Mouse (Mus musculus): ENCODE measurements around the gene Cep128. TPM values are rescaled to one million over a fixed set of nuclear protein-coding genes. Genes with fewer than 3 reads are reported as not detected.
"Not testable (repeated sequence)": the region's sequence is repeated elsewhere in the genome, so short reads cannot be mapped to it uniquely, and the experiment has no call there.

Gene Cep128
- total RNA-seq, 4 experiments from 2014 or later = 4.9 to 8.1 (median 6.9) TPM

GRCm38 (mm10) chr12:91063337-91064015 is 320.7 kb downstream of the Cep128 start:
- no peak for DNase-seq (ENCODE audit: low spot score in 2 of 2)

DNA sequence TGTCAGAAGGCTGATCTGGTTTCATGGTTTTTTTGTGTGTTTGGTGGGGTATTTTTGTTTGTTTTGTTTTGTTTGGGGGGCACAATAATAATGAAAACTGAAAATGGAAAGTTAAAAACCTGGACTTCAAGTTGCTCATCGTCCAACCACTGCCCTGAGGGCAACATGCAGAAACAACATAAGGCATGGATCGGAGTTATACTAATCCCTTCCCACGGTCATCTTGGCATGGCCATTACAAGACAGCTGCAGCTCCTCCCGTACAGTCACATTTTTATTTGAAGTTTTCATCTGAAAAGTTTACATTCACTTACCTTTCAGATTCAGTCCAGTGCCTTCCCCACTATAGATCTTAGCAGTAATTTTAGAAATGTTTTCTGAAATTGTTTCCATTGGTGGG is 321.5 kb downstream of the Cep128 start:
- DNase-seq (ENCODE audit: low spot score in 2 of 2) = no peak

GRCm38 (mm10) chr12:91059704-91060318 is 324.4 kb downstream of the Cep128 start:
- DNase-seq (ENCODE audit: low spot score in 2 of 2) = no peak

DNA sequence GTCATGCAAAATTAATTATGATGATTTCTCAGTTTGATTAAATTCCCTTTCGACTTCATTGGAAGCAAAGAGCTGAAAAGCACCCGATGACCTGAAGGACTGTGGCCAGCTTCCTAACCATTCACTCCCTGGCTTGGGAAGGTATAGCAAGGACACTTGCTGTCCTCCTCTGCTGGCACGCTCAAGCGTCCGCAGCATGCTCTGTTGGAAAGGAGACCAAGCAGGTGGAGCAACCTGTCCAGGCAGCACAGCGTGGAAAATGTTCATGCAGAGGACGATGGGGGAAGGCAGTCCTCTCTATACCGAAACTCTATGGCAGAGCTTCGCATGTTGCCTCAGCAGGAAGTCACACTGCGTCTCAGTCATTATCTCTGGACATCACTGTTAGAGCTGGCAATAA is 327.3 kb downstream of the Cep128 start:
- DNase-seq (ENCODE audit: low spot score in 2 of 2) = no peak

DNA sequence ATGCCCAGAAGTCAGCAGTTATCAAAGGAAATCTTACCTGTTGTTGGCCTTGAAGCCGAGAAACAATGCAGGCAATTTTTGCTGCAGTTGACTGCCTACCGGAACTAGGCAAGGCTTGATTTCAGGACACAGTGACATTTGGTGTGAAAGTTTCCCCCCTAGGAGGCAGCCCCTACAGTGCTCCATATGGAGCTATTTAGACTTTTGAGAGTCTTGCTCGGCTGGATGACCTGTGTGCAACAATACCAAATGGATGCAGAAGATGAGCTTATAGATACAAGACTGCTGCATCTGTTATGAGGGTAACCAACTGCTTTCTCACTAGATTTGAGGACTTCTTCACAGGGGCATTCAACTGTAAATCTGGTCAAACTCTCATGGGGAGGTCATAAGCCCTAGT is 331.9 kb downstream of the Cep128 start:
- DNase-seq (ENCODE audit: low spot score in 2 of 2) = no peak

- DNase-seq (ENCODE audit: low spot score in 2 of 2) = peak; percentile 10 to 20
Observed at GRCm38 (mm10) chr12:91050593-91051325, 333.4 kb downstream of the Cep128 start.

DNA sequence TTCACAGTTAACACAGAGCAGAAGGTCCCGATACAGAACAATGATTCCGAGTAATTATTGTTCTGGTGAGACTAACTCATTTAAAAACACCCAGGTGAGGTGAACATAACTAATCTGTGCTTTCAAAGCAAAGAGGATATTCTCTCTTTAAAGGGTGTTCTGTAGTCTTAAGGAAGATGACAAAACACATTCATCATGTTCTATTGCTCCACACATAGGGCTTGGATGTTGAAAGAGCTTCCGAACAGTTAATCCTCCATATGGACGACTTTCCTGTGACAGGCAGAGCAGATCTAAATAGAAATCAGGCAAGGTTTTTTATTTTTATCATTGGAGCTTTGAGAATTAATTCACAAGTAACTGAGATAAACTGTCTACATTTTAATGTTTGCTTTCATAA is 342.8 kb downstream of the Cep128 start:
- DNase-seq (ENCODE audit: low spot score in 2 of 2) = no peak

DNA sequence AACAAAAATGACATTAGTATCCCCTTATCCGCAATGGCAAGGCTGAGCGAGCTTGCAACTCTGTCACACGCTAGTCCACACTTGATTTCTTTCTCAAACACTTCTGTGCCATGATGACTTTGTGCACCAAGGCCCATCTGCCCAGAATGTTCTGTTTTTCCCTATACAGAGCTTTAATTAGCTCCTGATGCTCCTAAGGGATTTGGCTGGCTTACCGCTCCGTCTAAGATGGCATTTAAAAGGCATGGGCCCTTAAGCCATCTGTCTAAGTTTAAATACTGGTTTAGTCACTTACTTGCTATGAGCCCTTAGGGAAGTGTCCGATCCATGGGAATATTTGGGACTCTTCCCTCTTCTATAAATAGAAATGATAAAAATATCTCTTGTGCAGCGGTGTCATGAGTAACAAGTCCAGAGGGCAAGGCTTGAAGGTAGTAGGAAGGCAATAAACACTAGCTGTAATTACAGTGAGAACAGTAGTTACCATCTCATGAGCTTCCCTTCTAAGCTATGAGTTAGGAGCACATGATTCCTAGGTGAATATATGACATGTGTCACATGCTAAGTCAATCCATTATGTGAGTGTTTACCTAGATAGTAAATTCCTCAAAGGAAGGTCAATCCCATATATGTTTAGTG is 343.8 kb downstream of the Cep128 start:
- no peak for DNase-seq (ENCODE audit: low spot score in 2 of 2)

DNA sequence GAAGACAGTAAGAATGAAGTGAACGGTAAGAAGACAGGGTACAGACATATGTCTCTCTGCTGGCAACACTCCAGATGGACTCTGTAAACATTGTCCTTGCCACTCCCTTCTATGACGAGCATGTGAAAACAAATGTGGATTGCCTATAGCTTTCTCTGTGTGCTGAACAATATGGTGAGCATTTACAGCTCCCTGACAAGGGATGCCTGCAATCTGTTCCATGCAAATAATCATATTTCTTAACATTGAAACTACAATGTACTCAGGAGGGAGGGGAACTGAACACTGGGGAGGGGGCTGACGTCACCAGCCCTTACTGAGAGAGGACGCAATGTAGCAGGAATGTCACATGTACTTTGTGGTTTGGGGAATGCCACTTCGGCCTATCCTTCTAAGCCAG is 355.1 kb downstream of the Cep128 start:
- no peak for DNase-seq (ENCODE audit: low spot score in 2 of 2)

GRCm38 (mm10) chr12:91027681-91028080 is 356.5 kb downstream of the Cep128 start:
- no peak for DNase-seq (ENCODE audit: low spot score in 2 of 2)

DNA sequence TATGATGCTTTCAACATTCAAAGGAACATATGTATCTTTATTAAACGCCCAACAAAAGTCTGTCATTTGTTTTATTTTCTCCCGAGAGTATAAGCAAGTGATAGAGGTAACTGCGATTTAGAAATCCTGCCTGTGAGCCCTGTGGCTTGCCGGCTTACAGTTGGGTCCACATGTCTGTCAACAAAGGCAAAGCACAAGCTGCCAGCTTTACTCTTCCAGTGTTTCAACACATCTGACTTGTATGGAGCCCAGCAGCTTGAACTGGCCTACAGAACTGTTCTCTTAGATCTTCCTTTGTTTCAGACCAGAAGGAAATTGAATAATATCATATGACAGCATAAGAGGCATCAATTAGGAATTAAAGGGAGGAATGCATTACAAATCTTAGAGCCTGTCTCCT is 357.1 kb downstream of the Cep128 start:
- no peak for DNase-seq (ENCODE audit: low spot score in 2 of 2)

DNA sequence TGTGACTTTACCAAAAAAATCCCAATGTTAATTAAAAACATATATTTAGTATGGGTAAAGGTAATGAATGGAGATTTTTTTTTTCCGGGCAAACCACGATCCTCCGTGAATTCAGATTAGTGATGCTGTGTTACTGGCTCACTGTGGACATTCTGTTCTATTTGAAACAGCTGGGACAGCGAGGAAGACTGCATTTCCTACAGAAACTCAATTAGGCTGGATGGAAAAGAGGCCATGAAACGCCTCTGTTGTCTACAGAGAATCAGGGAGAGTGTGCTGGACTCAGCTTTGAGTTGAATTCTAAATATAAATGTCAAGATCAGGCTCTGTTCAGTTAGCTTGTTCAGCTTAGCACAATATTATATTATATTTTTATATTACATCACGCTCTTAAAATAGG is 369.1 kb downstream of the Cep128 start:
- DNase-seq (ENCODE audit: low spot score in 2 of 2) = no peak

GRCm38 (mm10) chr12:91013043-91013442 is 371.2 kb downstream of the Cep128 start:
- DNase-seq (ENCODE audit: low spot score in 2 of 2) = no peak

GRCm38 (mm10) chr12:91012184-91012583 is 372.0 kb downstream of the Cep128 start:
- no peak for DNase-seq (ENCODE audit: low spot score in 2 of 2)

DNA sequence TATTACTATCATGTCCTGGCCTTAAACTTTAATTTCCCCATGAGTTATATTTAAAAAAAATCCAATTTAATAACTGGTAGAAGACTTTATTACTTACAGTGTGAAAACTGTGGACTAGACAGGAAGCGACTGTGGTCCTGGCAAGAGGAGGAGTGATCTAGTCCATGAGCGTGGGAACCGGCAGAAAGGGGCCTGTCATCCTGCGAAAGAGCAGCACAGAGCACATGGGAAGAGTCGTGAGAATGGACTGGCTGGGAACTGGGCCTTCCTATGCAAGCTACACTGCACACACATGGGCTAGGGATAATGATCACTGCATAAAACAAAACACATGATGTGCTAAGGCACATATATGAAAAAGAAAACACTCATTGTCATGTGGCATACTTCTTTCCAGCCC is 375.5 kb downstream of the Cep128 start:
- DNase-seq (ENCODE audit: low spot score in 2 of 2) = no peak

DNA sequence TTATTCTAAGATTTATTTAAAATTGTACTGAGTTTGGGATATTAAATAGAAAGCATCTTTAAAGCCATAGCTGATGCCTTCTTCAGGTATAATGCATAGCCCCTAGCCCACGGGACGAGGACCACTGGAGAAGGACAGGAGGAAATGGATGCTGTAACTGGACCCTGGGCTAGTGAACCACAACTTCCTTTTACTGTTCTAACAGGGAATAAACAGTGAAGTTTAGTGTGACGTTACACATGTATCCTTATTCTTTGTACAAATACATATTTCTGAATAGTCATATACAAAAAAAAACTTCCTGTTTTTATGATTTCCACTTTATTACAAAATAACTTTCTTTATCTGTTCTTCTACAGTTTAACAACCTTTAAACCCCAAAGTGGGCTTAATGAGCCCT is 376.0 kb downstream of the Cep128 start:
- no peak for DNase-seq (ENCODE audit: low spot score in 2 of 2)

DNA sequence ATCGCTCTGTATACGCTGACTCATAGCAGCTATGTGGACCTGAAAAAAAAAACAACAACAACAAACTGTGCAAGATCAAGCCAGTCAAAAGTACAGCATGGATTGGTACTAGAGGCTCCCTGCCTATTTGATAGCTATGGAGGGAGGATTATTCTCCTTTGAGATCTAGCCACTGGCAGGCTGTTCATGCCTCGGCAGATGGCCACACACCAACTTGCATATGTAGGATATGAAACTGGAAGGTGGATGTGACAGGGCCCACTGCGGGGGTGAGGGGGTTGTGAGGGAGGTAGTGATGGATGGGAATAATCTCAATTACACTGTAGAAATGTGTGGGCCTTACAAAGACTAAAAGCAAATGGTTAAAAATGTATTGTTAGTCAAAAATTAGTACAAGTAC is 386.7 kb downstream of the Cep128 start:
- peak; percentile 5 to 8 for DNase-seq (ENCODE audit: low spot score in 2 of 2)

- DNase-seq (ENCODE audit: low spot score in 2 of 2) = no peak
Observed at GRCm38 (mm10) chr12:90993331-90993730, 390.9 kb downstream of the Cep128 start.

GRCm38 (mm10) chr12:90987782-90988181 is 396.4 kb downstream of the Cep128 start:
- DNase-seq (ENCODE audit: low spot score in 2 of 2) = no peak

DNA sequence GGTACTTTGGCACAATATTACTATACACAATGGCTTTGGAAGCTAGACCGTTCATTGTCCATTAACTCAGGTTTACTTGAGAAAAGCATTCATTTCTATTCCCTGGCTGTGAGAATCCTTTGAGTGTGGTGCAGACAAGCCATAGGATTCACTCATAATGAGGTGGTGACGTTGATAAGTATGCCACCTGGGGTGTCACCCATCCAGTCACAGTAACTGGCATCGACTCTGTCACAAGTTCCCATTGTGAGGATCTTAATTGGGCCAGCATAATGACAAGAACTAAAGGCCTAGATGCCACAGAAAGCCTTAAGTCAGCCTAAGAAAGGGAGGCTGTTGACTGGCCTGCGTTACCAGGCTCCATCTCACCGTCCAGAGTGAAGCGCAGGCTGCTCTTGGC is 396.9 kb downstream of the Cep128 start:
- DNase-seq (ENCODE audit: low spot score in 2 of 2) = no peak

DNA sequence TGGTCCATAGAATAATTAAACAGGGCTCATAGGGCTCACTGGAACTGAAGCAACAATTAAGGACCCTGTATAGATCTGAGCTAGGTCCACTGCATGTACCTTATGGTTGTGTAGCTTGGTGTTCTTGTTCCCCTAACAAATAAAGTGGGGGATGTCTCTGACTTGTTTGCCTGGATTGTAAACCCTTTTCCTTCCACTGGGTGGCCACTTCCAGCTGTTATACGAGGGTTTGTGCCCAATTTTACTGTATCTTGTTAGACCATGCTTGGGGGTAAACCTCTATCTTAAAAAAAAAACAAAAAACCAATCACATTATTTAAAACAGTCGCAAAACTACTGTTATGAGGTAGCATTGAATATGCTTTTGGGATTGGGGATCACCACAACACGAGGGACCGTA is 402.2 kb downstream of the Cep128 start:
- no peak for DNase-seq (ENCODE audit: low spot score in 2 of 2)

DNA sequence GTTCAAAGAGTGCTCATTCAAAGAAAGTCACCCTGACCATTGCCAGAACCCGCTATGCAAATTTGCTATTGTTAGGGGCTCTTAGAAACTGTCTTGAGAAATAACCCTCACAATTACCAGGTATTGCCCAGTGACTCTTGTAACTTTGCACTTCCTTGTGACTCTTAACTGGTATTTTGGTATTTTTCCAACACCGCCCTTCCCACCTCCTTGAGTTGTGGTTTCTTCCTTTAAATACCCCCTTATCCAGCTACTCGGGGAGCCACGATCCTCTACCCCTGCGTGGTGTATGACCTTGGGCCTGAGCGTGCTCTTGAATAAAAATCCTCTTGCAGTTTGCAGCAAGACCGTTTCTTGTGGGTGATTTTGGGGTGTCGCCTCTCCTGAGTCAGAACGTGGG is 407.8 kb downstream of the Cep128 start:
- DNase-seq (ENCODE audit: low spot score in 2 of 2) = not testable (repeated sequence)

Measured in layer of hippocampus, adult 8-10 months (tissue).